Mouse (Mus musculus) right cerebral cortex, postnatal 4 days (tissue): Measurements from ENCODE around the gene Klhl12.

Source experiments
- DNase-seq: peaks from one replicate; pipeline ENCODE4 v3.0.0-alpha.2; 2022

Klhl12 gene

DNA sequence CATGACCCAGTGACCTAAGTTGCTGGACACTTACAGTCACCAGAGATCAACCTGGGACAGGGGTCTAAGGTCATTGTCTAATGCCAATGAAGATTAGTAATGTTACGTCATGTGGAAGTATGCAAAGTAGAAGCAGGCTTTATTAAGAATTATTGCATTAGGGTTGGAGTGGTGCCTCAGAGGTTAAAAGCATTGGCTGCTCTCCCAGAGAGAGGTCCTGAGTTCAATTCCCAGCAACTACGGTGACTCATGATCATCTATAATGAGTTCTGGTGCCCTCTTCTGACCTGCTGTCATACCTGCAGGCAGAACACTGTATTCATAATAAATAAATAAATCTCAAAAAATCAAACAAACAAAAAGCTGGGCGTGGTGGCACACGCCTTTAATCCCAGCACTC, 5.1 kb upstream of the Klhl12 start:
- no peak for DNase-seq

DNA sequence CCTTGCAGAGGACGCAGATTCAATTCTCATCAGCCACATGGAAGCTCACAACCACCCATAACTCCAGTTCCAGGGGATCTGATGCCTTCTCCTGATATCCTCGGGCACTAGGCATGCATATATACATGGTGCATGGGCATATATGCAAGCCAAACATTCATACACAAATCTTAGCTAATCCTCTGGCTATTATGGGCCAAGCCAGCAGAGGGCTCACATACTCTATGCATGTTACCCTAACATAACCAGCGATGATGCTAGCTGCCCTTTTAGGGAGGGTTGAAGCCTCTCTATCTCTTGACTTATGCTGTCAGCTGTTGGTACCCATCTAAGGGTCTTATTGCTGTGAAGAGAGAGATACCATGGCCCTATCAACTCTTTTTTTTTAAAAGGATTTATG, 4.3 kb upstream of the Klhl12 start:
- DNase-seq = peak; percentile 43

DNA sequence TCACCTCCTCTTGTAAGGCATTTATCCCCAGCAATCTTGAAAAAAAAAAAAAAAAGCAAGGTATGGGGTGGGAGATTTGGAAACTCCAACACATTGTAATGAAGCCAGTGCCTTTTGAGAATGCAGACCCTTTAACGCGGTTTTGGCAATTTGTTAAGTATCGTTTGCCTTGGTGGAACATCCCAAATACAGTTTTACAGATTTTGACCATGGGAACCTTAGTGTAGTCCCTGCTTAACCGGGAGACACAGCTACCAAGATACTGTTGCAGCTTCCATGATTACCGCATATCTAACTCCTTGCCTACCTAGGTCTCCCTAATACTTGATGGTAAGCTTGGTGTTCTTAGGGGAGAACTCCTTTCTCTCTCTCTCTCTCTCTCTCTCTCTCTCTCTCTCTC, 729 bp downstream of the Klhl12 start:
- no peak for DNase-seq

DNA sequence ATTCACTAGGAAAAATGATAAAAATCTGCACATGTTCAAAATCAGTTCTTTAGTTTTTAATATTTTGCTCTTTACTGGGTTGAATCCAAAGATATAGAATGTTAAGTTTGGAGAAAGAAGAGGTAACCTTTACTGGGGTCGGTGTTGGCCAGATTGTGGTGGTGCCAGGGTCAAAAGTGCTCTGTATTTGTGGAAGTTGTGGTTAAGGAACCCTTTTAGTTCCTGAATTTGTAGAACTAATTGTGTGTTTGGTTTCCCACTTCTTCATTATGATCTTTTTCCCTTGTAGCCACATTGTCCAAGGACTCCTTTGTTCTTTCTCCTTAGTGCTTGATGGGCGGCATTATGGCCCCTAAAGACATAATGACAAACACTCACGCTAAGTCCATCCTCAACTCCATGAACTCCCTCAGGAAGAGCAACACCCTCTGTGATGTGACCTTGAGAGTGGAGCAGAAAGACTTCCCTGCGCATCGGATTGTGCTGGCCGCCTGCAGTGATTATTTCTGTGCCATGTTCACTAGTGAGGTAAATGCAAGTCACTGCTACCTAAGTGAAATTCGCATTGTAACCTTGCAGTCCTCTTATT, 2.9 kb downstream of the Klhl12 start:
- no peak for DNase-seq

GRCm38 (mm10) chr1:134460294-134461284, 5.3 kb downstream of the Klhl12 start:
- no peak for DNase-seq

GRCm38 (mm10) chr1:134484623-134485022, 29.3 kb downstream of the Klhl12 start:
- no peak for DNase-seq

DNA sequence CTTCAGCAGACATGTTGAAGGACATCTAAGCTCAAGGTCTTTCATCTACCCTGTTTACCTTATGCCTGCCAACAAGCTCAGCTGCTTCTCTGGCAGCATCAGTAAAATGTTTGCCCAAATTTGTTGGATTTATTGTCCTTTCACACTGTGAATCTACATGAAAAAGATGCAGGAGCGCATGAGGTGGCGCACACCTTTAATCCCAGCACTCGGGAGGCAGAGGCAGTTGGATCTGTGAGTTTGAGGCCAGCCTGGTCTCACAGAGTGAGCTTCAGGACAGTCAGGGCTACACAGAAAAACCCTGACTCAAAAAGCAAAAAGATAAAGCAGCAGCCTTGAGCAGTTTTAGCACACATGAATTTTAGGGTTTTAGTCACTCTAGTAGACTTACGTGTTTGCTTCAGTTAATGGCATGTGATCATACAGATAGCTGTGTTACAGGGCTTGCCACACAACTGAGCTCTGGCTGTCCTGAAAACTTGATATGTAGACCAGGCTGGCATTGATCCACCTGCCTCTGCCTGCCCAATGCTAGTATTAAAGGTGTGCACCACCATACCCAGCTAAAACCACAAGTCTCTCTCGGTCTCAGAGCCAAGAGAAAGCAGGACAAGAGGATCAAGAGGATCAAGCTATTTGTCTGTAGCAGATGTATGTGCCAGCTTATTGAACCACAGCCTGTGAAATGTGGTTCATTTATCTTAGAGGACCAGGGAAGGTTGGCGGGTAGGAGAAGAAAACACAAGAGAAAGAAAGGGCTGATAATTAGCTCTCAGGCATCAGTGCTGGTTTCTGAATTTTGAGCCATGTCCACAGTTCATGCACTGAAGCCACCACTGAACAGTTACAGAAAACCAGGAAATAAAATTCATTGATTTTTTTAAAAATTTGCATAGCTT, 35.8 kb downstream of the Klhl12 start:
- DNase-seq = no peak

GRCm38 (mm10) chr1:134492276-134492675, 36.9 kb downstream of the Klhl12 start:
- DNase-seq = no peak

DNA sequence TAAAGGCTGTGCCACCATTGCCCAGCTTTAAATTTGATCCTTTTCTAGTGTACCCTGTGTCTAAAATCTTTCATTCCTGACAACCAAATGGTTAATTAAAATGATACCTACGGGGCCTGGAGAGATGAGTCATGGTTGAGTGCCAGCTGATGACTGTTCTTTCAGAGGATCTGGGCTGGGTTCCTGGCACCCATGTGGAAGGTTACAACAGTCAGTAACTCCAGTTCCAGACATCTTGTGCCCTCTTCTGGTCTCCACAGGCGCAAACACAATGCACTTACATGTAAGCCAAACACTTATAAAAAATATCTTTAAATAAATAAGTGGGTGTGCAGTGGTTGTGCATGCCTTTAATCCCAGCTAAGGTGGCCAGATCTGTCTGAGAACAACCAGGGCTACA, 38.2 kb downstream of the Klhl12 start:
- no peak for DNase-seq

GRCm38 (mm10) chr1:134493956-134494355, 38.6 kb downstream of the Klhl12 start:
- no peak for DNase-seq

- peak; percentile 99 for DNase-seq
These were observed 39.3 kb downstream of the Klhl12 start, which contains the start of gene Rabif for GRCm38 (mm10) chr1:134494428-134495215. Gene Rabif, plus strand, starts transcription at chr1:134494648.

DNA sequence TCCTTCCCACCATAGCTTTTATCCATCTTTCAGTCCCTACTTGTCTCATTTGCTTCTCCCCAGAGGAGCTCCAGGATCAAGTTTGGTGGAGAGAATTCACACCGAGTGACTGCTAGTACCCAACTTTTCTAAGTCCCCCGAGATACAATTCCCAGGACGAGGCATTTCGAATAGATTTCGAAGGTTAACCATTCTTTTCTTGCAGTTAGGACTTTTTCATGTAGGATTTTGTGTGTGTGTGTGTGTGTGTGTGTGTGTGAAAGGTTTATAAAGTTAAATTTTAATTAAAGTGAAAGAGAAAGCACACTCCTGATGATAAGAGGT, 39.8 kb downstream of the Klhl12 start:
- no peak for DNase-seq

- no peak for DNase-seq
These were observed 40.7 kb downstream of the Klhl12 start for GRCm38 (mm10) chr1:134495991-134496390.

DNA sequence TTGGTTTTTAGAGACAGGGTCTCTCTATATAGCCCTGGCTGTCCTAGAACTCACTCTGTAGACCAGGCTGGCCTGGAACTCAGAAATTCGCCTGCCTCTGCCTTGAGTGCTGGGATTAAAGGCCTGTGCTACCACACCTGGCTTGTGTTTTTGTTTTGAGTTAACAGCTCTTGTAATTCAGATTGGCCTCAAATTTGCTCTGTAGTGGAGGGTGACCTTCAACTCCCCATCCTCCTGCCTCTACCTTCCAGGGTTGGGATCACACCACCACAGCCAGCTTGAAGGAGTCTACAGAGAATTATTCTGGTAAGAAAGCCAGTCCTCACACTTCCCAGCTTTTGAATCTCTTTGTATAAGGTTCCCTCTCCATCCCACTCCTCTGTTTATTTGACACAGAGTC, 45.6 kb downstream of the Klhl12 start:
- no peak for DNase-seq

DNA sequence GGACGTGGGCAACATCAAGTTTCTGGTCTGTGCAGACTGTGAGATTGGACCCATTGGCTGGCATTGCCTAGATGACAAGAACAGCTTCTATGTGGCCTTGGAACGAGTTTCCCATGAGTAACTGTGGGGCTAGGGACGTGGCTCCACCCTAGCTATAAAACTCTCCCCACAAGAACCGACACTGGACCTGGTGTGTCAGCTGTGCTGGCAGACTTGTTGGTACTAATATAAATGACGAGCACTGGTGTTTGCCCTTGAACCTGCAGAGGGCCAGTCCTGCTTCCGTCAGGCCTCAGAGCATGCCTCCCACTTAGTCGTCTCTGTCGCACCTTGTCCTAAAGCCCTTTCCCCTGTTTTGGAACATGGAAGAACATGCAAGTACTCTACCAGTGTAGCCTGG, 50.9 kb downstream of the Klhl12 start:
- DNase-seq = no peak

DNA sequence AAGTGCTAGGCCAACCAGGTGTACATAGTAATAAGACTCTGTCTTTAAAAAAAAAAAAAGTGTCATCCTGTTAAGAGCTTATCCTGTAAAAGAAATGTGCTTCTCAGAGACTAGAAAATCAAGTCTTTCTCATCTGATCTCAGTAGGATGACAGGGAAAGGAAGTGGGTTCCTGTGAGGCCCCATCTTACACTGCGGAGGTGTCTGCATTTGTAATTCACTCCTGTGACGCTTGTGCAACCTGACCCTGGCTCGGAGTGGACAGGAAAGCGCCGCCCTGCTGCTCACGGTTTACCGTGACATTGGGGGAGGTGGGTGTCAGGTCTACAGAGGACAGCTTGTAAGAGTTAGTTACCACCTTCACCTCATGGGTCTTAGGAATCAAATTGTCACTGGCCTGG, 54.7 kb downstream of the Klhl12 start:
- no peak for DNase-seq

GRCm38 (mm10) chr1:134512183-134512582, 56.9 kb downstream of the Klhl12 start:
- no peak for DNase-seq

- no peak for DNase-seq
These were observed 57.3 kb downstream of the Klhl12 start for GRCm38 (mm10) chr1:134512584-134512983.

- DNase-seq = peak; percentile 16
These were observed 58.1 kb downstream of the Klhl12 start for GRCm38 (mm10) chr1:134513312-134513860.

DNA sequence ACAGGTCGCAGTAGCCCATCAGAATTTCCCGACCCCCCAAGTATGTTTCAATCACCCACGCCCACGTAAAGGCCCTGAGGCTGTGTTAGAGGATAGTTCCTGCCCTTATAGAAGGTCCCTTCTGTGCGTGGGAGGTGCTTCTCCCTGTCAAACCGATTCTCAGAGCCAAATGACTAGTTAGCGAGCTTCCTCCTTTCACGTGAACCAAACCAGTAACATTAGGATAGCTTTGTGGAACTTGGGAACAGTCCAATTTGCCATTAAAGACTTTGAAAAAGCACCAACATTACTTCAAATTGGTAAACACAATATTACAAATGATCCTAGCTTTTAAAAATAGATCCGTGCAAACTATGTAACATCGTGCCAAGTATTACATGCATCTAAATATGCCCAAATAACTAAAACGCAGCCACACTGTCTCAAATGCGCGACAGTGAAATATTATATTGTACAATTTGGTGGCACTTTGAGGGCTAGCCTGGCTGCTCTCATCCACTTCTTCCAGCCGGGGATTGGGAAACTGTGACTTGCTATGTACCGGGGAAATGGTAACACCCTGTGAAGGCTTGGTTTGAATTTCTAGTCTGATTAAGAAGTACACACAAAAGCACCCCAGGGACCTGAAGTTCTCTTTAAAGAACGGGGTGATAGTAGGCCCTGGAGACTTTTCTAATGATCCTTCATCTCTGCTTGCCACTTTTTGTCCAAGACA, 58.7 kb downstream of the Klhl12 start:
- no peak for DNase-seq

- DNase-seq = no peak
These were observed 60.6 kb downstream of the Klhl12 start for GRCm38 (mm10) chr1:134515891-134516290.
